Mouse (Mus musculus) olfactory bulb, adult 2 months (tissue): ENCODE data around the gene Acads. TPM values are rescaled to one million over a fixed set of nuclear protein-coding genes. Genes with fewer than 3 reads are reported as not detected.

Experiments
- H3K27ac ChIP-seq: fragments of 200-500 bp; 2 replicates; pipeline ENCODE4 v1.5.1; 2012; ENCODE audit warnings: low read depth, low read length; ENCODE audit not compliant: insufficient read depth
- H3K4me1 ChIP-seq: fragments of 200-500 bp; 2 replicates; pipeline ENCODE4 v1.6.1; 2012; ENCODE audit warnings: low read length; ENCODE audit not compliant: control insufficient read depth, insufficient read depth
- H3K4me3 ChIP-seq: fragments of 200-500 bp; 2 replicates; pipeline ENCODE4 v1.5.1; 2012; ENCODE audit warnings: mild to moderate bottlenecking, low read depth, low read length, moderate library complexity; ENCODE audit not compliant: insufficient read depth
- CTCF ChIP-seq: fragments of 200-500 bp; IDR thresholded peaks from 2 replicates; pipeline ENCODE4 v1.5.1; 2012; ENCODE audit warnings: low read depth, mild to moderate bottlenecking, low read length, moderate library complexity; ENCODE audit not compliant: insufficient read depth
- POLR2A ChIP-seq: fragments of 200-500 bp; IDR thresholded peaks from 2 replicates; pipeline ENCODE4 v1.6.1; 2012; ENCODE audit warnings: mild to moderate bottlenecking, low read depth, low read length, moderate library complexity; ENCODE audit not compliant: insufficient read depth
- WGBS: fragments of 180-500 bp; shearing (Covaris S2); methylation state at CpG from one replicate; pipeline ENCODE4 v1.1.7; 2018; 5-methylcytosine and 5-hydroxymethylcytosine counted together
- polyA plus RNA-seq: library from polyadenylated mRNA; stranded (reverse); fragments of >200 nt; gene quantifications from 2 replicates; pipeline ENCODE4 v1.2.4, GENCODE M21; 2012; ENCODE audit warnings: low replicate concordance; ENCODE audit not compliant: missing spikeins, insufficient read depth, insufficient read length

The Acads gene
- polyA plus RNA-seq, 1 experiment: not detected

- H3K4me3 ChIP-seq: no peak overlapping the region
- peaks cover 33% of the 10 kb centered on the region for H3K4me1 ChIP-seq
- 40% methylated on average over 6 of the region's 6 CpGs for WGBS
- no peak for TF ChIP-seq POLR2A
- TF ChIP-seq CTCF: no peak
- H3K27ac ChIP-seq: no peak overlapping the region
Measured at GRCm38 (mm10) chr5:115160655-115161054, 41.5 kb upstream of the Acads start.

- Histone ChIP-seq H3K4me1 (peaks cover 40% of the 10 kb centered on the region), H3K27ac (peak overlapping the region; percentile 100), H3K4me3 (peak overlapping the region; percentile 86)
- TF ChIP-seq CTCF (no peak), POLR2A (no peak)
- WGBS: 22% methylated on average over 12 of the region's 12 CpGs
Measured at GRCm38 (mm10) chr5:115159165-115159564, 40.0 kb upstream of the Acads start.

- under 1% methylated on average over 78 of the region's 78 CpGs for WGBS
- TF ChIP-seq CTCF (no peak), POLR2A (peak; percentile 63)
- peak within 1 kb of the TSS; percentile 100 for H3K27ac ChIP-seq
- peaks cover 39% of the 10 kb centered on the region for H3K4me1 ChIP-seq
- H3K4me3 ChIP-seq: peak within 1 kb of the TSS; percentile 86
Measured at GRCm38 (mm10) chr5:115158040-115158983, 39.2 kb upstream of the Acads start, which contains the start of gene Mlec. Gene Mlec, minus strand, starts transcription at chr5:115158179.

- peak overlapping the region; percentile 86 for H3K4me3 ChIP-seq
- TF ChIP-seq POLR2A (no peak), CTCF (no peak)
- no peak overlapping the region for H3K27ac ChIP-seq
- peaks cover 38% of the 10 kb centered on the region for H3K4me1 ChIP-seq
- WGBS: 1% methylated on average over 26 of the region's 26 CpGs
Measured at GRCm38 (mm10) chr5:115156933-115157589, 37.9 kb upstream of the Acads start.

DNA sequence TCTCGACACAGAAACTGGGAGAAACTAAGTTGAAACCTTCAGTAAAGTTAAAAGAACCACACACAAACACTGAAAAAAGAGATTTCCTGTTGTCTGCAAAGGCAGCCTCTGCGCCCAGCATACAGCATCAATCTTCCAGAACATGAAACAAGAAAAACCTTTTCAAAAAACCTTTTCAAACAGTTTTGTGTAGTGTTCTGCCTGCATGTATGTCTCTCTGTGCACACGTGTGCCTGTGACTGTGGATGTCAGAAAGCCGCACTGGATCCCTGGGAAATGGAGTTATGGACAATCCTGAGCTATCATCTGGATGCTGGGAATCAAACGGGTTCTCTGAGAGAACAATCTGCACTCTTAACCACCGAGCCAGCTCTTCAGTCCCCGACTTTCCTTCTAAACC lies 37.3 kb upstream of the Acads start:
- Histone ChIP-seq H3K27ac (no peak overlapping the region), H3K4me1 (peaks cover 34% of the 10 kb centered on the region), H3K4me3 (no peak overlapping the region)
- TF ChIP-seq POLR2A: no peak
- TF ChIP-seq CTCF: no peak
- WGBS: 51% methylated on average over 7 of the region's 7 CpGs

DNA sequence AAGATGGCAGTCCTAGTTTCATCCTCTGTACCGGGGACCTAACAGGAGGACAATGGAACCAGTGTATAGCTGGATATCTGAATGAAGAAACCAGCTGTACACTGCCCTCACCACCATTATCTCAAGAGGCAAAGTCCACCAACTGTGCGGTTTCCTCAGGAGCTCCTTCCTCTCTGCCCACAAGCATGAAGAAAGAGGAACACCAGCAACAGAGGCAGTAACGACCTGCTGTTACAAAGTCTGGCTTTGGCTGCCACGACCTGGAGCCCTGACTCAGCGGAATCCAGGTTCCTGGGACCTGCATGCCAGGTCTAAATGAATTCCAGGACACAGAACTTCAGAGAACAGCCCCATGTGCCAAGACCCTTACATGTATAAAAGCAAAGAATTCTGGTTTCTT lies 36.7 kb upstream of the Acads start:
- H3K4me3 ChIP-seq: no peak overlapping the region
- TF ChIP-seq POLR2A (no peak), CTCF (no peak)
- peaks cover 30% of the 10 kb centered on the region for H3K4me1 ChIP-seq
- no peak overlapping the region for H3K27ac ChIP-seq
- 29% methylated on average over 5 of the region's 5 CpGs for WGBS

DNA sequence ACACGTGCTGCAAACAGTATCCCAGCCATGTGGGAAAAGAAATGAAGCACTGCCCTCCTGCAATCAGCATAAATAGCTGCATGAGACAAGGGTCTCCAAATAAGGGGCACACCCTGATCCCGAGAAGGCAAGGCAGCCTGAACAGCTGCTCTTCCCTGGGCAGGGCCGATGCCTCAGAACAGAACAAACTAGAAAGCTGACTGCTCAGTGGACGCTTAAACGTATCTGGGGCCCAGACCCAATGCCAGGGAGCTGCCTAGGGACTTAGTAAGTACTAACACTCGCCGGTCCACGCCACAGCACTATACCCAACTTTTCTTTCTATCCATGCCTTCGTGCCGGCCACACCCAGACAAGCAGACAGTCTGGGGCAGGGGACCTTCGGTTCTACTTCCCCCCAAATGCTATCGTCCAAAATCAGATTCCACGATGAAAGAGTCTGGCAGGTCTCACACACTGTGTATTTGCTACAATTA lies 36.0 kb upstream of the Acads start:
- no peak overlapping the region for H3K27ac ChIP-seq
- H3K4me1 ChIP-seq: peaks cover 26% of the 10 kb centered on the region
- TF ChIP-seq POLR2A (no peak), CTCF (no peak)
- WGBS: 57% methylated on average over 13 of the region's 13 CpGs
- no peak overlapping the region for H3K4me3 ChIP-seq

- H3K27ac ChIP-seq: no peak overlapping the region
- H3K4me1 ChIP-seq: peaks cover 18% of the 10 kb centered on the region
- no peak for TF ChIP-seq POLR2A
- TF ChIP-seq CTCF: no peak
- 63% methylated on average over 8 of the region's 8 CpGs for WGBS
- H3K4me3 ChIP-seq: no peak overlapping the region
Measured at GRCm38 (mm10) chr5:115152132-115152956, 33.2 kb upstream of the Acads start.
